Mouse (Mus musculus) midbrain, postnatal 0 days (tissue): ENCODE data around the gene Olfr710. TPM values are rescaled to one million over a fixed set of nuclear protein-coding genes. Genes with fewer than 3 reads are reported as not detected.
A peak's percentile ranks its signal among the peaks of the same experiment; 100 is the strongest.
"Not testable (repeated sequence)": the region's sequence is repeated elsewhere in the genome, so short reads cannot be mapped to it uniquely, and the experiment has no call there.

Source experiments
- ATAC-seq: fragments of 200-750 bp; cut with Nextera tagmentation; 2 replicates; pipeline ENCODE4 v1.8.0; 2017; ENCODE audit warnings: moderate number of reproducible peaks, mild to moderate bottlenecking, moderate TSS enrichment, moderate library complexity; ENCODE audit not compliant: low FRiP score
- DNase-seq: peaks from one replicate; pipeline ENCODE4 v3.0.0-alpha.2; 2015; ENCODE audit warnings: low spot score
- H3K27ac ChIP-seq: fragments of 300-500 bp; sonication (generic); 2 replicates; pipeline ENCODE4 v1.5.1; 2014; ENCODE audit warnings: low read depth, mild to moderate bottlenecking, low read length, mixed read lengths
- H3K27me3 ChIP-seq: fragments of 300-500 bp; sonication (generic); 2 replicates; pipeline ENCODE4 v1.6.1; 2014; ENCODE audit warnings: low read length, control low read depth, mixed read lengths; ENCODE audit not compliant: insufficient read depth
- H3K36me3 ChIP-seq: fragments of 300-500 bp; sonication (generic); 2 replicates; pipeline ENCODE4 v1.6.1; 2014; ENCODE audit warnings: low read length, control low read depth, mixed read lengths; ENCODE audit not compliant: insufficient read depth
- H3K4me1 ChIP-seq: fragments of 300-500 bp; sonication (generic); 2 replicates; pipeline ENCODE4 v1.6.1; 2014; ENCODE audit warnings: mild to moderate bottlenecking, control low read depth, antibody characterized with exemption, low read length, mixed read lengths; ENCODE audit not compliant: insufficient read depth
- H3K4me2 ChIP-seq: fragments of 300-500 bp; sonication (generic); 2 replicates; pipeline ENCODE4 v1.6.1; 2014; ENCODE audit warnings: low read depth, mild to moderate bottlenecking, low read length, mixed read lengths; ENCODE audit not compliant: poor library complexity, severe bottlenecking
- H3K4me3 ChIP-seq: fragments of 300-500 bp; sonication (generic); 2 replicates; pipeline ENCODE4 v1.5.1; 2014; ENCODE audit warnings: low read depth, mild to moderate bottlenecking, low read length, moderate library complexity
- H3K9ac ChIP-seq: fragments of 300-500 bp; sonication (generic); replicated peaks from 2 replicates; pipeline ENCODE4 v1.6.1; 2014; ENCODE audit warnings: mild to moderate bottlenecking, low read length, moderate library complexity, mixed read lengths; ENCODE audit not compliant: poor library complexity, severe bottlenecking
- H3K9me3 ChIP-seq: fragments of 300-500 bp; sonication (generic); 2 replicates; pipeline ENCODE4 v1.6.1; 2016; ENCODE audit warnings: low read length, control low read depth
- CTCF ChIP-seq: IDR thresholded peaks from 2 replicates; pipeline ENCODE4 v1.5.1; 2016; ENCODE audit warnings: antibody characterized with exemption, mild to moderate bottlenecking
- WGBS: fragments of 180-500 bp; shearing (Covaris S2); extraction: QIAGEN DNeasy Blood & Tissue Kit; methylation state at CpG from one replicate; pipeline ENCODE4 v1.1.7; 2014; 5-methylcytosine and 5-hydroxymethylcytosine counted together
- polyA plus RNA-seq: library from polyadenylated mRNA; unstranded; fragments of >200 nt; fragmentation: Nextera tagmentation; extraction: Ambion mirVana; gene quantifications from 2 replicates; pipeline ENCODE4 v1.2.1, GENCODE M21; 2015
- total RNA-seq: library from RNA; depleted of rRNA; stranded (reverse); fragments of >200 nt; gene quantifications from 2 replicates; pipeline ENCODE4 v1.2.3, GENCODE M21; 2014; rRNA removed

The Olfr710 gene
- total RNA-seq (not detected in 2 replicates), polyA plus RNA-seq (not detected in 2 replicates)

GRCm38 (mm10) chr7:106948212-106948611 lies at the start of gene Olfr710:
Gene Olfr710, minus strand, starts transcription at chr7:106948312.
- Histone ChIP-seq H3K36me3 (no peaks in the 10 kb centered on the region), H3K9ac (no peak within 1 kb of the TSS), H3K9me3 (no peaks in the 10 kb centered on the region), H3K4me1 (no peaks in the 10 kb centered on the region), H3K27me3 (no peaks in the 10 kb centered on the region), H3K4me3 (no peak within 1 kb of the TSS), H3K4me2 (no peak within 1 kb of the TSS), H3K27ac (no peak within 1 kb of the TSS)
- DNase-seq, result no peak
- WGBS, result 76% methylated on average over 3 of the region's 3 CpGs
- ATAC-seq, result no peak
- no peak for TF ChIP-seq CTCF

- Histone ChIP-seq H3K4me1 (no peaks in the 10 kb centered on the region), H3K36me3 (no peaks in the 10 kb centered on the region), H3K27ac (no peak overlapping the region), H3K9ac (no peak overlapping the region), H3K4me3 (no peak overlapping the region), H3K9me3 (peaks cover 4% of the 10 kb centered on the region; the same call in 1 of the 2 replicates), H3K27me3 (no peaks in the 10 kb centered on the region), H3K4me2 (no peak overlapping the region)
- no peak for TF ChIP-seq CTCF
- WGBS, result 86% methylated on average over 3 of the region's 3 CpGs
- DNase-seq (no peak), ATAC-seq (no peak)
Observed at GRCm38 (mm10) chr7:106985236-106985635, 37.1 kb upstream of the Olfr710 start.

- Histone ChIP-seq H3K27ac (no peak within 1 kb of the TSS), H3K27me3 (no peaks in the 10 kb centered on the region), H3K36me3 (no peaks in the 10 kb centered on the region), H3K4me2 (no peak within 1 kb of the TSS), H3K4me3 (no peak within 1 kb of the TSS), H3K4me1 (no peaks in the 10 kb centered on the region), H3K9me3 (no peaks in the 10 kb centered on the region), H3K9ac (no peak within 1 kb of the TSS)
- no peak for ATAC-seq
- no peak for TF ChIP-seq CTCF
- no peak for DNase-seq
- WGBS, result 67% methylated on average over 1 of the region's 1 CpGs
Observed at GRCm38 (mm10) chr7:106975353-106975752, 27.2 kb upstream of the Olfr710 start, which contains the start of gene Olfr711. Gene Olfr711, minus strand, starts transcription at chr7:106975453.

GRCm38 (mm10) chr7:106967503-106967902 lies 19.4 kb upstream of the Olfr710 start:
- peak; percentile 21; the same call in 1 of the 2 replicates for TF ChIP-seq CTCF
- not testable (repeated sequence) for H3K27ac ChIP-seq, H3K9me3 ChIP-seq

GRCm38 (mm10) chr7:106963837-106964236 lies 15.7 kb upstream of the Olfr710 start, which contains the start of gene Olfr6:
Gene Olfr6, minus strand, starts transcription at chr7:106963937.
- H3K9me3 ChIP-seq, result no peaks in the 10 kb centered on the region
- no peak within 1 kb of the TSS for H3K27ac ChIP-seq
- ATAC-seq (no peak), DNase-seq (no peak)
- H3K4me3 ChIP-seq, result no peak within 1 kb of the TSS
- H3K27me3 ChIP-seq, result no peaks in the 10 kb centered on the region
- no peak within 1 kb of the TSS for H3K4me2 ChIP-seq
- H3K36me3 ChIP-seq, result no peaks in the 10 kb centered on the region
- 87% methylated on average over 1 of the region's 1 CpGs for WGBS
- TF ChIP-seq CTCF, result no peak
- no peaks in the 10 kb centered on the region for H3K4me1 ChIP-seq
- H3K9ac ChIP-seq, result no peak within 1 kb of the TSS

More at GRCm38 (mm10) chr7:106967503-106967902, 19.4 kb upstream of the Olfr710 start:
- H3K27me3 ChIP-seq, H3K36me3 ChIP-seq, H3K9ac ChIP-seq, ATAC-seq, DNase-seq, H3K4me3 ChIP-seq, H3K4me1 ChIP-seq, H3K4me2 ChIP-seq: not testable (repeated sequence)

- H3K4me3 ChIP-seq, result no peak within 1 kb of the TSS
- no peaks in the 10 kb centered on the region for H3K4me1 ChIP-seq
- no peaks in the 10 kb centered on the region for H3K36me3 ChIP-seq
- TF ChIP-seq CTCF, result no peak
- no peaks in the 10 kb centered on the region for H3K9me3 ChIP-seq
- H3K4me2 ChIP-seq, result no peak within 1 kb of the TSS
- no peak within 1 kb of the TSS for H3K9ac ChIP-seq
- DNase-seq, result no peak
- no peak within 1 kb of the TSS for H3K27ac ChIP-seq
- no peaks in the 10 kb centered on the region for H3K27me3 ChIP-seq
- no peak for ATAC-seq
Observed at GRCm38 (mm10) chr7:106932119-106932518, 16.0 kb downstream of the Olfr710 start, which contains the start of gene Olfr709-ps1. Gene Olfr709-ps1, minus strand, starts transcription at chr7:106932219.

GRCm38 (mm10) chr7:106920961-106921360 lies 27.2 kb downstream of the Olfr710 start:
- 91% methylated on average over 6 of the region's 7 CpGs for WGBS
- DNase-seq, H3K4me3 ChIP-seq, H3K9ac ChIP-seq, H3K9me3 ChIP-seq, H3K27ac ChIP-seq, H3K27me3 ChIP-seq, H3K36me3 ChIP-seq, H3K4me2 ChIP-seq, H3K4me1 ChIP-seq, ATAC-seq: not testable (repeated sequence)
